Mouse (Mus musculus): ENCODE data around the gene Dnajb2.

DNA sequence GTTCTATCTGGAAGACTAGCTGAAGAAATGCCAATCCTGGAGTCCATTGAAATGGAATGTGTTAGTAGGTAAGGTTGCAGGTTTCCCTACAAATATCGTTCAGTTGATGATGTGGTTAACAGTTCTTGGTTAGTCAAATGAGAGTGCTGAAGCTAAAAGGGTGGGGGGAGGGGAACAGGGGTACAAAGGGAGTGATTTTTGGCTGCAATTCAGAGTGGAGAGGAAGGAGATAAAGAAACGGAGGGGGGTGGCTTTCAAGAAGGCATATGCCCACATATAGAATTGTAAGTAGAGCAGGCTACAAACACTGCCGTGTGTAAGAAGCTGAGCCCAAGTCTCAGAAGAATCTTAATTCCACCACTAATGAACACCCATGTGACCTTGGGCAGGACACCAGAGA is 10.7 kb upstream of the Dnajb2 start:
- no peak for TF ChIP-seq TAL1 (IDR thresholded peaks at IDR 0.05; ENCODE audit: low read length)
- no peak for TF ChIP-seq GATA1 (IDR thresholded peaks at IDR 0.05; ENCODE audit: low read length)

Measured in erythroblast, embryonic 14.5 days (primary cell).